Mouse (Mus musculus): ENCODE data around the gene Atp11c.

GRCm38 (mm10) chrX:60542901-60543300 is 49.6 kb downstream of the Atp11c start:
- TF ChIP-seq CTCF (IDR thresholded peaks at IDR 0.05) (no peak), EP300 (IDR thresholded peaks at IDR 0.05) (no peak)

All from lung, postnatal 0 days (tissue).